In genomic region chrX:53364668-53365383, GRCm38 (mm10) we compare ENCODE assay signal across 21 mouse cellular contexts. TPM values are rescaled to one million over a fixed set of nuclear protein-coding genes. Genes with fewer than 3 reads are reported as not detected.
DNase-seq lines count a peak whose midpoint lies in the region; ATAC-seq and TF ChIP-seq lines count a peak whose summit lies in the region.
"Had no signal": no experiment of that assay in that cellular context is flagged by ENCODE, and none has a peak within 500 bp of the region (broad histone marks: within the 10 kb centered on the region; RNA-seq: fewer than 3 reads in every experiment).

No protein-coding gene starts in this region.

- peaks cover 5 to 17% of the 10 kb centered on the region in 2 experiments; a peak in 3 of 4 replicates for H3K4me1 ChIP-seq in MEL (ENCODE audit: control insufficient read depth in 1 of 2, insufficient read depth in 2 of 2, low read length in 2 of 2)
- H3K4me1 ChIP-seq in liver, embryonic 15.5 days (replicated peaks), result peaks cover 43% of the 10 kb centered on the region
- H3K4me1 ChIP-seq: embryonic facial prominence, embryonic 15.5 days; heart, embryonic 15.5 days had no signal

- peak overlapping the region; percentile 60 for H3K27ac ChIP-seq in MEL (ENCODE audit: control insufficient read depth, low read depth, low read length)
- H3K27ac ChIP-seq in liver, embryonic 15.5 days (replicated peaks), result peak overlapping the region; percentile 53; the same call in 1 of the 2 replicates
- H3K27ac ChIP-seq: embryonic facial prominence, embryonic 15.5 days; forebrain, embryonic 13.5 days; heart, adult 2 months; heart, embryonic 15.5 days; hindbrain, embryonic 13.5 days had no signal

- peak; percentile 48 for DNase-seq in MEL (ENCODE audit: low read depth, low spot score)
- no peak for DNase-seq in left cerebral cortex, postnatal 36 days (ENCODE audit: low spot score in 2 of 2)
- DNase-seq in adrenal gland, adult 18-20 months (ENCODE audit: low spot score in 2 of 2), result no peak
- DNase-seq: adrenal gland, adult 8-10 months; adrenal gland, postnatal 36 days; cerebellum, adult 11-12 months; cerebellum, adult 9-10 months; cerebellum, postnatal 25 days; forebrain, postnatal 0 days; gastrocnemius, postnatal 14 days; heart, adult 2 months; heart, postnatal 14 days had no signal

- no peak for TF ChIP-seq POLR2A in MEL (IDR thresholded peaks at IDR 0.05; ENCODE audit: control insufficient read depth in 1 of 2, insufficient read depth in 1 of 2, low read depth in 1 of 2, low read length in 2 of 2, poor library complexity in 1 of 2)

- H3K4me2 ChIP-seq in liver, embryonic 15.5 days, result peak overlapping the region; percentile 50
- H3K4me2 ChIP-seq: embryonic facial prominence, embryonic 15.5 days; forebrain, embryonic 13.5 days; heart, embryonic 11.5 days; heart, embryonic 15.5 days; hindbrain, embryonic 13.5 days had no signal

- no peaks in the 10 kb centered on the region for H3K9me3 ChIP-seq in MEL (replicated peaks; ENCODE audit: insufficient read depth, low read length)
- H3K9me3 ChIP-seq in liver, embryonic 15.5 days (replicated peaks), result no peaks in the 10 kb centered on the region
- H3K9me3 ChIP-seq: embryonic facial prominence, embryonic 15.5 days; forebrain, embryonic 13.5 days; heart, embryonic 15.5 days; hindbrain, embryonic 13.5 days had no signal

- peak in 1 of 2 experiments; percentile 44; a peak in 2 of 4 replicates for TF ChIP-seq EP300 in MEL (IDR thresholded peaks at IDR 0.05; ENCODE audit: low read depth in 1 of 2, low read length in 2 of 2)

- peaks cover 0 to 17% of the 10 kb centered on the region in 2 experiments; a peak in 2 of 4 replicates for H3K36me3 ChIP-seq in MEL (ENCODE audit: control insufficient read depth in 1 of 2, insufficient read depth in 2 of 2, low read length in 2 of 2)
- H3K36me3 ChIP-seq in liver, embryonic 15.5 days (replicated peaks), result no peaks in the 10 kb centered on the region
- H3K36me3 ChIP-seq: embryonic facial prominence, embryonic 15.5 days; heart, embryonic 15.5 days; hindbrain, embryonic 13.5 days had no signal

- H3K27me3 ChIP-seq in MEL (ENCODE audit: control insufficient read depth in 1 of 2, insufficient read depth in 2 of 2, low read length in 2 of 2), result no peaks in the 10 kb centered on the region
- H3K27me3 ChIP-seq in liver, embryonic 15.5 days, result no peaks in the 10 kb centered on the region
- H3K27me3 ChIP-seq: CH12.LX; embryonic facial prominence, embryonic 15.5 days; forebrain, embryonic 13.5 days; heart, embryonic 15.5 days; hindbrain, embryonic 13.5 days had no signal

- 0 out of 2 replicates have a peak overlapping the region, but pooled peaks have one; percentile 29 for H3K9ac ChIP-seq in MEL (ENCODE audit: control insufficient read depth, low read depth, low read length, poor library complexity, severe bottlenecking)
- H3K9ac ChIP-seq in liver, embryonic 15.5 days, result no peak overlapping the region
- H3K9ac ChIP-seq: embryonic facial prominence, embryonic 15.5 days; forebrain, embryonic 13.5 days; forebrain, postnatal 0 days; heart, embryonic 15.5 days; hindbrain, embryonic 13.5 days had no signal

- intact Hi-C loops in left cerebral cortex, postnatal 36 days (cut with DNase I), result no loop called here

- 0 out of 2 replicates have a peak, but pooled peaks cover 1% of the 10 kb centered on the region for H3K79me2 ChIP-seq in MEL (ENCODE audit: control insufficient read depth, insufficient read depth, low read length, poor library complexity)

- no peak for TF ChIP-seq RAD21 in MEL (IDR thresholded peaks at IDR 0.05; ENCODE audit: low read depth, low read length)

- no peak for TF ChIP-seq CTCF in MEL (IDR thresholded peaks at IDR 0.05 in 2 of 3, conservative IDR thresholded peaks at IDR 0.05 in 1 of 3; ENCODE audit: control insufficient read depth in 1 of 3, insufficient read depth in 1 of 3, low read depth in 2 of 3, low read length in 3 of 3, poor library complexity in 1 of 3, severe bottlenecking in 1 of 3)

- 26% methylated on average over 7 of the region's 7 CpGs for WGBS in liver, embryonic 15.5 days (ENCODE audit: insufficient replicate concordance)

- peak; percentile 53 for ATAC-seq in erythroid progenitor cell, adult 5-6 weeks (replicated peaks; ENCODE audit: low FRiP score, poor library complexity, severe bottlenecking)
- 0 out of 2 replicates have a peak, but pooled peaks have one; percentile 34 for ATAC-seq in liver, embryonic 15.5 days (ENCODE audit: insufficient read depth)
- peak; percentile 62 for ATAC-seq in megakaryocyte-erythroid progenitor cell, adult 5-6 weeks (replicated peaks; ENCODE audit: low FRiP score, low TSS enrichment, poor library complexity, severe bottlenecking)
- ATAC-seq: forebrain, embryonic 13.5 days; forebrain, postnatal 0 days had no signal

- peak overlapping the region in 1 of 2 experiments; percentile 39; a peak in 2 of 4 replicates for H3K4me3 ChIP-seq in MEL (ENCODE audit: control insufficient read depth in 1 of 2, insufficient read depth in 1 of 2, low read depth in 2 of 2, low read length in 2 of 2)
- H3K4me3 ChIP-seq in liver, embryonic 15.5 days (replicated peaks), result peak overlapping the region; percentile 28; the same call in 1 of the 2 replicates
- H3K4me3 ChIP-seq: embryonic facial prominence, embryonic 15.5 days; forebrain, embryonic 13.5 days; heart, adult 2 months; heart, embryonic 15.5 days; hindbrain, embryonic 13.5 days had no signal

TF ChIP-seq in MEL, 35 proteins besides CTCF, POLR2A, EP300 and RAD21:
- TF ChIP-seq GATA1 (IDR thresholded peaks at IDR 0.05; ENCODE audit: low read depth, low read length) (peak; percentile 54), MYC (IDR thresholded peaks at IDR 0.05; ENCODE audit: low read depth, low read length) (peak; percentile 59; the same call in 1 of the 2 replicates), TBP (IDR thresholded peaks at IDR 0.05; ENCODE audit: low read depth, low read length) (no peak), MXI1 (IDR thresholded peaks at IDR 0.05; ENCODE audit: low read depth, low read length) (peak; percentile 69), MAX (IDR thresholded peaks at IDR 0.05; ENCODE audit: low read length) (peak; percentile 38; the same call in 1 of the 2 replicates), SIN3A (IDR thresholded peaks at IDR 0.05; ENCODE audit: low read length) (peak; percentile 40), E2F4 (IDR thresholded peaks at IDR 0.05; ENCODE audit: borderline replicate concordance, low read depth, low read length) (no peak)

RNA-seq across cellular contexts. Expression of gene Mospd1, which starts 5.5 kb away (rescaled TPM):
- 8.1 and 10.1 TPM in 2 replicates for total RNA-seq in MEL (2012; rRNA removed)
- polyA plus RNA-seq in MEL (2012; ENCODE audit: insufficient read depth in 1 of 2, insufficient read length in 2 of 2, low read depth in 1 of 2, low replicate concordance in 2 of 2, missing spikeins in 1 of 2), result 1 to 10 TPM in 1 of 2 experiments, not detected in 1; 4.8 TPM
- 50.7 and 56.2 TPM in 2 replicates for total RNA-seq in erythroid progenitor cell, adult 5-6 weeks (2015; ENCODE audit: low replicate concordance)
- total RNA-seq in erythroid progenitor cell, adult 5-6 weeks (2017; ENCODE audit: low replicate concordance), result 21.6 and 32.6 TPM in 2 replicates
- 30.7 and 36.4 TPM in 2 replicates for polyA plus RNA-seq in liver, embryonic 15.5 days (2015; fragmentation: Nextera tagmentation; extraction: Ambion mirVana)
- total RNA-seq in megakaryocyte-erythroid progenitor cell, adult 5-6 weeks (2014; fragmentation: Nextera tagmentation), result 24.8 and 31.4 TPM in 2 replicates
- total RNA-seq in megakaryocyte-erythroid progenitor cell, adult 5-6 weeks (2017), result 25.8 and 38.5 TPM in 2 replicates
- total RNA-seq in left cerebral cortex, postnatal 36 days (2021), result 10 to 100 TPM; 12.3 to 15.9 TPM
- total RNA-seq in adrenal gland, adult 18-20 months (2021), result 10 to 100 TPM; 20.2 to 21.6 TPM
